Mouse (Mus musculus) c-Kit-positive CD71-negative TER-119-negative erythroid progenitor cells, embryonic 14.5 days (primary cell): ENCODE results near the gene Alx3.

Source experiments
- DNase-seq: peaks from one replicate; pipeline ENCODE4 v3.0.0-alpha.2; 2013; ENCODE audit warnings: low read depth

Gene Alx3

GRCm38 (mm10) chr3:107594662-107595263 is at the start of gene Alx3:
TSS of gene Alx3 (plus strand) at chr3:107595031.
- no peak for DNase-seq

GRCm38 (mm10) chr3:107545278-107545677 is 49.6 kb upstream of the Alx3 start:
- DNase-seq, result no peak

GRCm38 (mm10) chr3:107545716-107546412 is 49.0 kb upstream of the Alx3 start:
- no peak for DNase-seq

- no peak for DNase-seq
These were observed 47.9 kb upstream of the Alx3 start for GRCm38 (mm10) chr3:107546956-107547355.

GRCm38 (mm10) chr3:107550409-107551049 is 44.3 kb upstream of the Alx3 start:
- DNase-seq, result peak; percentile 57

GRCm38 (mm10) chr3:107554842-107555241 is 40.0 kb upstream of the Alx3 start, which contains the start of gene Ubl4b:
TSS of gene Ubl4b (minus strand) at chr3:107555073.
- no peak for DNase-seq

- no peak for DNase-seq
These were observed 36.1 kb upstream of the Alx3 start for GRCm38 (mm10) chr3:107558740-107559139.

- DNase-seq, result peak; percentile 38
These were observed 35.6 kb upstream of the Alx3 start for GRCm38 (mm10) chr3:107559183-107559582.

GRCm38 (mm10) chr3:107562104-107562503 is 32.7 kb upstream of the Alx3 start:
- no peak for DNase-seq

- DNase-seq, result no peak
These were observed 32.2 kb upstream of the Alx3 start for GRCm38 (mm10) chr3:107562591-107562990.

GRCm38 (mm10) chr3:107563880-107564279 is 31.0 kb upstream of the Alx3 start:
- no peak for DNase-seq

- no peak for DNase-seq
These were observed 29.5 kb upstream of the Alx3 start for GRCm38 (mm10) chr3:107565331-107565730.

- DNase-seq, result no peak
These were observed 27.1 kb upstream of the Alx3 start for GRCm38 (mm10) chr3:107567766-107568165.

- DNase-seq, result no peak
These were observed 26.1 kb upstream of the Alx3 start for GRCm38 (mm10) chr3:107568721-107569120.

- no peak for DNase-seq
These were observed 23.6 kb upstream of the Alx3 start for GRCm38 (mm10) chr3:107571205-107571604.

GRCm38 (mm10) chr3:107576807-107577206 is 18.0 kb upstream of the Alx3 start:
- no peak for DNase-seq

GRCm38 (mm10) chr3:107577810-107578390 is 16.9 kb upstream of the Alx3 start:
- no peak for DNase-seq

- DNase-seq, result peak; percentile 67
These were observed 15.4 kb upstream of the Alx3 start for GRCm38 (mm10) chr3:107579466-107579865.

GRCm38 (mm10) chr3:107581103-107582010 is 13.5 kb upstream of the Alx3 start:
- no peak for DNase-seq

GRCm38 (mm10) chr3:107582130-107582874 is 12.5 kb upstream of the Alx3 start:
- no peak for DNase-seq
